Mouse (Mus musculus) left cerebral cortex, postnatal 4 days (tissue): ENCODE results near the gene Kifc1. TPM values are rescaled to one million over a fixed set of nuclear protein-coding genes. Genes with fewer than 3 reads are reported as not detected.
A peak's percentile ranks its signal among the peaks of the same experiment; 100 is the strongest.
"Not testable (repeated sequence)": the region's sequence is repeated elsewhere in the genome, so short reads cannot be mapped to it uniquely, and the experiment has no call there.

Experiments
- DNase-seq: peaks from one replicate; pipeline ENCODE4 v3.0.0-alpha.2; 2022
- intact Hi-C: fragments of 180-260 bp; cut with DNase I; formaldehyde crosslinking; loops from one replicate; pipeline ENCODE4 v1.15.1; 2025
- total RNA-seq, 2 experiments: library from RNA; stranded (reverse); gene quantifications; 2 replicates each; pipeline ENCODE4 v1.2.3; 2021

The Kifc1 gene
- total RNA-seq, 2 experiments from 2014 or later = 7.7 to 9.4 TPM

DNA sequence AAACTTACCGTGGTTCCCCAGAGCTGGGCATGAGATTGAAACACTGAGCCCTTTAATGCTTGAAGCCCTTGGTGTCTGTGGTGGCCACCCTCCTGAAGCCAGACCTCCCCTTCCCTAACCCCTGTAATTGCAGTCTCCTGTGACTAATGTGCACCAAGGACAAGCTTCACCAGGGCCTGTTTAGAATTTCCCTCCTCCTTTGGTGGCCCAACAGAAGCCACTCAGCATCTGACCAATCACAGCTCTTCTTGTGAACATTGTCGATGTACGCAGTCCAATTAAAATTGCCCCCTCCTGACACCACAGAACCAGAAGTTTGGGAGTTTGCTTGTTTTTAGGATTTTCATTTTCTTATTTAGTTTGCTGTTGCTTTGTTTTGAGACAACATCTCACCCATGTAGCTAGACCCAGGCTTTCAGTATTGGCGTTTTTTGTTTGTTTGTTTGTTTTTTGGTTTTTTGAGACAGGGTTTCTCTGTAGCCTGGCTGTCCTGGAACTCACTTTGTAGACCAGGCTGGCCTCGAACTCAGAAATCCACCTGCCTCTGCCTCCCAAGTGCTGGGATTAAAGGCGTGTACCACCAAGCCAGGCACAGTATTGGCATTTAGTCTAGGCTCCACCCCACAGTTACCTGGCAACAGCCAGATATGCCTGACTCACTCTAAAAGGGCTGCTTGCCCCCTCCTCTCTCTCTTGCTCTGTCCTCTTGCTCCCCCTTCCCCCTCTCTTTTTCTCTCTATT, 13.6 kb upstream of the Kifc1 start:
- intact Hi-C loops = not testable (repeated sequence)

DNA sequence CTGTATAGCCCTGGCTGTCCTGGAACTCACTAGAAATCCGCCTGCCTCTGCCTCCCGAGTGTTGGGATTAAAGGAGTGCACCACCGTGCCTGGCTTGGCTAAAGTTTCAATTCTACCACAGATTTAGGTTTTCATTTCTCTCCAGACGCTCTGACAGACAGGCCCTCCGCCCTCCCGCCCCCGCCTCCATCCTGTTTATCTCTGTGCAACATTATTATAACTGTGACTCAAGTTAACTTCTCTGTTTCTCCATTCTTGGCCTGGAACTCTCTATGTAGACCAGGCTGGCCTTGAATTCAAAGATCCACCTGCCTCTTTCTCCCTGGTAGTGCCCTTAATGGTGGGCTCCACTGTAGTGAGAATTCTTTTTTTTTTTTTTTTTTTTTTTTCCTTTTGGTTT, 12.0 kb upstream of the Kifc1 start:
- DNase-seq = no peak
- intact Hi-C loops = no loop called here

More for the DNA sequence above, 13.6 kb upstream of the Kifc1 start:
- DNase-seq = not testable (repeated sequence)

DNA sequence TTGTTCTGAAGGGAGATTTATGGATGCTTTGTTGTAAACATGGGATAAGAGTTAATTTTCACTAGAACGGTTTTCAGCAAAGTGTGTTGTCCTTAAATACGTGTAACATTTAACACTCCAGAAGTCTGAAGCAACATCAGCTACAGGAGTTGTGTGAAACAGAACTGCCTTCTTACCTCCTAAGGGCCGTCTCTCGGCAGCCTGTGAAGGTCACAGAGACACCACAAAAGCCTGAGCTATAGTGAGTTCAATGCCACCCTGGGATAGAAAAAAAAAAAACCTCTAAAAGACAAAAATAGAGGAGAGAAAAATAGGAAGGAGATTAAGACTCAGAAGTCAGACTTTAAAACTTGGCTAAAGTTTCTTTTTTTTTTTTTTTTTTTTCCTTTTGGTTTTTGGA, 11.6 kb upstream of the Kifc1 start:
- intact Hi-C loops = no loop called here
- DNase-seq = no peak

DNA sequence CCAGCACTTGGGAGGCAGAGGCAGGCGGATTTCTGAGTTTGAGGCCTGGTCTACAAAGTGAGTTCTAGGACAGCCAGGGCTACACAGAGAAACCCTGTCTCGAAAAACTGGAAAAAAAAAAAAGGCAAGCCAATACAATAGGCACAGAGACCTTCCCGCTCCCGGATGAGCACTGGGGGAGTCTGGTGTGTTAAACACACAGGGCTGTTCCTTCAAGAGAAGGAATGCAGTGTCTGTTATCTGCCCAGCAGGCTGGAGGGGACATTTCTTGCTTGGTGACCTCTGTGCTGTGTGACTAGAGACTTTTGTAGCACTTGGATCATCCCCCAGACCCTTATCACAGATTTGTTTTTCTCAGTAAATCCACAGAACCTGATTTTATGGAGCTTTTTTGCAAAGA, 11.2 kb upstream of the Kifc1 start:
- DNase-seq = no peak
- intact Hi-C loops = no loop called here

GRCm38 (mm10) chr17:33900989-33901314, 10.5 kb upstream of the Kifc1 start:
- no peak for DNase-seq
- intact Hi-C loops = no loop called here

- intact Hi-C loops = no loop called here
- DNase-seq = no peak
Observed at GRCm38 (mm10) chr17:33900281-33900988, 10.0 kb upstream of the Kifc1 start.

DNA sequence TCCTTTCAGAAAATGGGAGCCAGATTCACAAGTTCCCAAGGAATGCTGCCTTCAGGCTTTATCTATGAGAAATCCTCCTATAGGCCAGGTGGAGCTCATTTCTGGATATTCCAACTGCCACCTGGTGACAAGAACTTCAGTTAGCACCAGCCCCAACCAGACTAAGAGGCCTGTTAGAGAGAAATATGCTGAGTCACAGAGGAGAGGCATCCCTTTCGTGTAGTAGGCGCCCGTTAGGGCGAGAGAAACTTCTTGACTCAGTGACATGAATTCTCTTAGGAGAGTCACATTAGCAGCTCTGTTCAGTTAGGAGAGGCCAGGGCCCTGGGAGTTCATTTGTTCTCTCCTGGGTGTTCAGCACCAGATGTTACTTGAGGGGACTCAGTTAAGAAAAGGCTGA, 9.2 kb upstream of the Kifc1 start:
- DNase-seq = no peak
- intact Hi-C loops = no loop called here

DNA sequence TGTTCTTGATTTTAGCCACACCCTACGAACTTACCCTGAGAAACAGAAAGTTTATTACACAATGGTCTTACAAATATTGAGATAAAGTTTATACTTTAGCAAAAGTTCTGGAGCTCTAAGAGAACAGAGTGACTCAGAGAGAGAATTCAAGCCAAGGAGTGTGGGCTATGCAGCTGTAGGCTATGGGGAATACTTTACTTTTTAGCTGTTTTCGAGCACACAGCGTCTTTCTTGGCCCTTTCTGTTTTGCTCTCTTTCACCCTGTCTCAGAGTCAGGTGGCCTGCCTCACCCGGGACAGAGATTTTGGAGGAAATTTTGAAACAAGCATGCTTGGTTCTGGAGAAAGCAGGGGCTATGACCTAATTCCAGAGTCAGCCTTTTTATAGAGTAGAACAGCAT, 7.7 kb upstream of the Kifc1 start:
- DNase-seq, intact Hi-C loops: not testable (repeated sequence)

GRCm38 (mm10) chr17:33897114-33897794, 6.8 kb upstream of the Kifc1 start:
- intact Hi-C loops = no loop called here

GRCm38 (mm10) chr17:33893011-33893410, 2.5 kb upstream of the Kifc1 start:
- DNase-seq, intact Hi-C loops: not testable (repeated sequence)

More at GRCm38 (mm10) chr17:33897114-33897794, 6.8 kb upstream of the Kifc1 start:
- DNase-seq = no peak

- intact Hi-C loops = no loop called here
- DNase-seq = no peak
Observed at GRCm38 (mm10) chr17:33892429-33892828, 2.0 kb upstream of the Kifc1 start.

DNA sequence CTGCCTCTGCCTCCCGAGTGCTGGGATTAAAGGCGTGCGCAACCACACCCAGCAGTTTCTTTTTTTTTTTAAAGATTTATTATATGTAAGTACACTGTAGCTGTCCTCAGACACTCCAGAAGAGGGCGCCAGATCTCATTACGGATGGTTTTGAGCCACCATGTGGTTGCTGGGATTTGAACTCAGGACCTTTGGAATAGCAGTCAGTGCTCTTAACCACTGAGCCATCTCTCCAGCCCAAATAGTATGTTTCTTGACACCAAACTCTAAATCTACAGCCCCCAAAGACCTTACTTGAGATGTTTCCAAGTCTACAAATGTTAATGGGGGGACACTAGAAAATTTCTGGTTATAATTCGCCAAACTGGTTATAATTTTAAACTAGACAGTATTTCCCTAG, 1.4 kb upstream of the Kifc1 start:
- intact Hi-C loops, DNase-seq: not testable (repeated sequence)

GRCm38 (mm10) chr17:33891357-33891756, 896 bp upstream of the Kifc1 start:
- intact Hi-C loops = no loop called here
- DNase-seq = no peak

- intact Hi-C loops = not testable (repeated sequence)
Observed at GRCm38 (mm10) chr17:33889941-33890532, 424 bp downstream of the Kifc1 start.

DNA sequence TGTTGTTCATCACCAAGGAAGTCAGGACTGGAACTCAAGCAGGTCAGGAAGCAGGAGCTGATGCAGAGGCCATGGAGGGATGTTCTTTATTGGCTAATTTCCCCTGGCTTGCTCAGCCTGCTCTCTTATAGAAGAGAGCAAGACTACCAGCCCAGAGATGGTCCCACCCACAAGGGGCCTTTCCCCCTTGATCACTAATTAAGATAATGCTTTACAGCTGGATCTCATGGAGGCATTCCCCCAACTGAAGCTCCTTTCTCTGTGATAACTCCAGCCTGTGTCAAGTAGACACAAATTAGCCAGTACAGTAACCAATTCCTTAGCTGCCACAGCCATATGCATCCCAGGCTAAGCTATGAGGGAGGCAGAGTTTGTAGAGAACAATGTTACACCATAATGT, 2.2 kb downstream of the Kifc1 start:
- DNase-seq, intact Hi-C loops: not testable (repeated sequence)

More at GRCm38 (mm10) chr17:33889941-33890532, 424 bp downstream of the Kifc1 start:
- DNase-seq = not testable (repeated sequence)

- DNase-seq, intact Hi-C loops: not testable (repeated sequence)
Observed at GRCm38 (mm10) chr17:33887802-33888201, 2.7 kb downstream of the Kifc1 start.

GRCm38 (mm10) chr17:33884320-33884719, 6.1 kb downstream of the Kifc1 start:
- intact Hi-C loops, DNase-seq: not testable (repeated sequence)

DNA sequence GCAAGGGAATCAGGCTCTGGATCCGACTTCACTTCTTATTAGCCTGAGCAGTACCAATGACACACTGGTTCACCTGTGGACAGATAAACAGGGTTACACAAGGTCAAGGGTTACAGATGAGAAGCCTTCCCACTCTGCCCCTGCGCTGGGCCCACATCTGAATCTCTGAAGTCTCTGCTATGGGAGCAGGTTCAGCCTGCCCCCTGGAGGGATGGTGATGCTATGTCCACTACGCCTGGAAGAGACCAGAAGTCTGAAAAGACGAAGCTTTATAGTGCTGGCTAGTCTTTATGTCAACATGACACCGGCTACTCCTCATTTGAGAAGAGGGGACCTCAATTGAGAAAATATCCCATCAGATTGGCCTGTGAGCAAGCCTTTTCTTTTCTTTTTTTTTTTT, 14.7 kb downstream of the Kifc1 start:
- DNase-seq, intact Hi-C loops: not testable (repeated sequence)

DNA sequence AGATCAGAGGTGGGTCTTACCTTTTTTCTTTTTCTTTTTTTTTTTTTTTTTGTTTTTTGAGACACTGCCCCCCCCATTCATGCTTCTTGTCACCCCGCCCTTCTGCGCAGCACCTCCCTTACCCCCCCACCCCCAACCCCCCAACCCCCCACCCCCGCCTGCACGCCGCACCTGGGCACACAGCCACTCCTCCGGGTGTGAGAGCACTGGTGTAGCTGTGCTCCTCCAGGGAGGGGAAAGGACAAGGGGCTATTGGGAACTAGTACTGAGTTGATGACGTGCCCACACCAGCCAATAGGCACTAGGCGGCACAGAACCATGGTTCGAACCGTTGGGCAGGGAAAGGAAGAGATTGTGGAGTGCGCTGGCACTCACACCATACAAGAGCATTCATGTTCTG, 16.1 kb downstream of the Kifc1 start:
- intact Hi-C loops = no loop called here

GRCm38 (mm10) chr17:33873537-33873936, 16.9 kb downstream of the Kifc1 start, which contains the start of gene Gm7029:
TSS of gene Gm7029 (plus strand) at chr17:33873837.
- intact Hi-C loops, DNase-seq: not testable (repeated sequence)

More for the DNA sequence above, 16.1 kb downstream of the Kifc1 start:
- DNase-seq = peak; percentile 6
